Mouse (Mus musculus): ENCODE measurements around the gene Foxp4. TPM values are rescaled to one million over a fixed set of nuclear protein-coding genes. Genes with fewer than 3 reads are reported as not detected.

The Foxp4 gene
- polyA plus RNA-seq, 1 experiment from 2014 or later = 32.4 TPM

DNA sequence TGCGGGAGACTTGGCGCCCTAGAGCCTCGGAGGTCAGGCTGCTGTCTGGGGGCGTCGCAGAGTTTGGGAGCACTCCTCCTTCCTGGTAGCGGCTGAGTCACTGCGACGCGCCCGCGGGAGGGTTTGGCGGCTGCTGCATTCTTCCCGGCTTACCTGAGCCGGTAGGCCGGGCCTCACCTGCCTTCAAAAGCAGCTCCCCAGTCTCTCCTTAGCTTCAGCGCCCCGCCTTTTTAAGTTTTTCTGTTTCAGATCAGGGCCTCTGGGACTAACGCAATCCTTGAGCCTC is 90.0 kb downstream of the Foxp4 start, which contains the start of gene Mdfi:
TSS of gene Mdfi (minus strand) at position 210 of the 286 bp plus-strand sequence.
- peak within 1 kb of the TSS; percentile 91 for H3K4me3 ChIP-seq (ENCODE audit: low read depth, low read length)
- peak; percentile 14; the same call in 1 of the 2 replicates for ATAC-seq (replicated peaks; ENCODE audit: low FRiP score, low TSS enrichment, low read depth)
- 5% methylated on average over 18 of the region's 18 CpGs for WGBS
- H3K9me3 ChIP-seq (ENCODE audit: control insufficient read depth, low read length) = no peaks in the 10 kb centered on the region
- H3K27me3 ChIP-seq (replicated peaks; ENCODE audit: control insufficient read depth, insufficient read depth, low read length) = 0 out of 2 replicates have a peak, but pooled peaks cover 2% of the 10 kb centered on the region
- peaks cover 24% of the 10 kb centered on the region for H3K4me1 ChIP-seq (replicated peaks; ENCODE audit: control insufficient read depth, insufficient read depth, low read length)
- H3K9ac ChIP-seq (ENCODE audit: low read length) = peak within 1 kb of the TSS; percentile 76
- 0 out of 2 replicates have a peak, but pooled peaks cover 3% of the 10 kb centered on the region for H3K36me3 ChIP-seq (ENCODE audit: control insufficient read depth, insufficient read depth, low read length)
- H3K27ac ChIP-seq (ENCODE audit: low read depth) = peak within 1 kb of the TSS; percentile 80; the same call in 1 of the 2 replicates
- H3K4me2 ChIP-seq (ENCODE audit: low read length) = peak within 1 kb of the TSS; percentile 82
- peak; percentile 72 for DNase-seq (ENCODE audit: low spot score)

GRCm38 (mm10) chr17:47833628-47834481 is 90.6 kb downstream of the Foxp4 start:
- DNase-seq (ENCODE audit: low spot score) = peak; percentile 74

DNA sequence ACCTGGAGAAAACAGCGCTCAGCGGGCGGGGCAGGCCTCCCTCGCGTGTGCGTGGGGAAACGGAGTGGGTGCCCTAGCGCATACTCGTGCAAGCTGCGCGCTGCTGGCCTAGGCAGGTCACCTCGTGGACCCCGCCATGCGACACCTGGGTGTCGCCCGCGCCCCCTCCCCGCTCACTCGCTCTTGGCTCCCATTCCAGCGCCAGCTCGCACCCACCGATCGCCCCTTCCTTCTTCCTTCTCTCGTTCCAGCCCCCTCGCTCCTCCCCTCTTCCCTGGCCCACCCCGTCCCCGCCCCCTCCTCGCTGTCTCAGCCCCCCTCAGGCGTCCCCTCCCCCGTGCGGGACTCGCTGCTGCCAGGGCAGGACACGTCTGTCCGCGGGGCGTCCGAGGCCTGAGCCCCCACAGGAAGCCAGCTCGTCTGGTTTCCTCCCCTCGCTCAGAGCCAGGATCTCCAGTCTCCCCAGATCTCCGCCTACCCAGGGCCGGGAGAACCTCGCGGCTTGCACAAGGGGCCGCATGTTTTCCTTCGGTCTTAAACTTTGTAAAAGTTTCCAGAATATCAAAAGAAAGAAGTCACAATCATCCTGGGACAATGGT is 91.3 kb downstream of the Foxp4 start:
- H3K27me3 ChIP-seq (replicated peaks; ENCODE audit: control insufficient read depth, insufficient read depth, low read length) = 0 out of 2 replicates have a peak, but pooled peaks cover 2% of the 10 kb centered on the region
- H3K4me2 ChIP-seq (ENCODE audit: low read length) = peak overlapping the region; percentile 82
- peaks cover 24% of the 10 kb centered on the region for H3K4me1 ChIP-seq (replicated peaks; ENCODE audit: control insufficient read depth, insufficient read depth, low read length)
- H3K9ac ChIP-seq (ENCODE audit: low read length) = peak overlapping the region; percentile 76
- ATAC-seq (replicated peaks; ENCODE audit: low FRiP score, low TSS enrichment, low read depth) (peak; percentile 73), DNase-seq (ENCODE audit: low spot score) (peak; percentile 85)
- peak overlapping the region; percentile 80 for H3K27ac ChIP-seq (ENCODE audit: low read depth)
- 0 out of 2 replicates have a peak, but pooled peaks cover 5% of the 10 kb centered on the region for H3K36me3 ChIP-seq (ENCODE audit: control insufficient read depth, insufficient read depth, low read length)
- H3K4me3 ChIP-seq (ENCODE audit: low read depth, low read length) = peak overlapping the region; percentile 91
- no peaks in the 10 kb centered on the region for H3K9me3 ChIP-seq (ENCODE audit: control insufficient read depth, low read length)
- WGBS = under 1% methylated on average over 43 of the region's 45 CpGs

More at GRCm38 (mm10) chr17:47833628-47834481, 90.6 kb downstream of the Foxp4 start:
- H3K9ac ChIP-seq (ENCODE audit: low read length) = peak overlapping the region; percentile 76
- ATAC-seq (replicated peaks; ENCODE audit: low FRiP score, low TSS enrichment, low read depth) = no peak
- H3K4me2 ChIP-seq (ENCODE audit: low read length) = peak overlapping the region; percentile 82
- H3K27me3 ChIP-seq (replicated peaks; ENCODE audit: control insufficient read depth, insufficient read depth, low read length) = 0 out of 2 replicates have a peak, but pooled peaks cover 2% of the 10 kb centered on the region
- peak overlapping the region; percentile 80; the same call in 1 of the 2 replicates for H3K27ac ChIP-seq (ENCODE audit: low read depth)
- H3K9me3 ChIP-seq (ENCODE audit: control insufficient read depth, low read length) = no peaks in the 10 kb centered on the region
- peaks cover 24% of the 10 kb centered on the region for H3K4me1 ChIP-seq (replicated peaks; ENCODE audit: control insufficient read depth, insufficient read depth, low read length)
- H3K4me3 ChIP-seq (ENCODE audit: low read depth, low read length) = peak overlapping the region; percentile 91
- H3K36me3 ChIP-seq (ENCODE audit: control insufficient read depth, insufficient read depth, low read length) = 0 out of 2 replicates have a peak, but pooled peaks cover 3% of the 10 kb centered on the region
- WGBS = 4% methylated on average over 45 of the region's 45 CpGs

DNA sequence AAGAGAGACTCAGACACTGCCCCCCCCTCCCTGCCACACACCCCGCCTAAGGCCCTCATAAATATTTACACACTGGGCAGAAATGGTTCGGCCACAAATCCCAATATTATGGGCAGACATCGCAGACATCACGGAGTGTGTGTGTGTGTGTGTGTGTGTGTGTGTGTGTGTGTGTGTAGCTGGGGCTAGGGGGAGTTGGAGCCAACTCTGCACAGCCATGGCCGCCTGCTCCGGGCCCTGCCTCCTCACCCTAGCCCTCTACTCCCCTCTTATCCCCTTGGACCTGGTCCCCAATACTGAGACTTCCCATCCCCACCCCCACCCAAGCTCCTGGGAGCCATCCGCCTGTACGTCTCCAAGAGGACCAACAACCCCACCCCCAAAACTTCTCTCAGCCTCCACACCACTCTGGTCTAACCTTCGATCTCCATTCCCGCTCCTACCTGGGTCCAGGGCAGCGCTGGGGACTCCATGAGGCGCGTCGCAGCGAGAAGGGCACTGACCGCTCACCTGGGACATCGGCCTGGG is 91.9 kb downstream of the Foxp4 start:
- H3K9ac ChIP-seq (ENCODE audit: low read length) = peak overlapping the region; percentile 76
- H3K4me3 ChIP-seq (ENCODE audit: low read depth, low read length) = peak overlapping the region; percentile 91
- ATAC-seq (replicated peaks; ENCODE audit: low FRiP score, low TSS enrichment, low read depth) = peak; percentile 68
- H3K4me2 ChIP-seq (ENCODE audit: low read length) = peak overlapping the region; percentile 82
- DNase-seq (ENCODE audit: low spot score) = peak; percentile 83
- H3K9me3 ChIP-seq (ENCODE audit: control insufficient read depth, low read length) = no peaks in the 10 kb centered on the region
- peaks cover 11% of the 10 kb centered on the region; the same call in 1 of the 2 replicates for H3K36me3 ChIP-seq (ENCODE audit: control insufficient read depth, insufficient read depth, low read length)
- peaks cover 24% of the 10 kb centered on the region for H3K4me1 ChIP-seq (replicated peaks; ENCODE audit: control insufficient read depth, insufficient read depth, low read length)
- H3K27ac ChIP-seq (ENCODE audit: low read depth) = peak overlapping the region; percentile 80
- 0 out of 2 replicates have a peak, but pooled peaks cover 2% of the 10 kb centered on the region for H3K27me3 ChIP-seq (replicated peaks; ENCODE audit: control insufficient read depth, insufficient read depth, low read length)
- under 1% methylated on average over 17 of the region's 17 CpGs for WGBS

GRCm38 (mm10) chr17:47831772-47832171 is 92.7 kb downstream of the Foxp4 start:
- WGBS = 40% methylated on average over 5 of the region's 5 CpGs
- Histone ChIP-seq H3K4me2 (ENCODE audit: low read length) (peak overlapping the region; percentile 82), H3K36me3 (ENCODE audit: control insufficient read depth, insufficient read depth, low read length) (peaks cover 17% of the 10 kb centered on the region), H3K9me3 (ENCODE audit: control insufficient read depth, low read length) (no peaks in the 10 kb centered on the region), H3K9ac (ENCODE audit: low read length) (peak overlapping the region; percentile 76), H3K27ac (ENCODE audit: low read depth) (peak overlapping the region; percentile 80), H3K4me3 (ENCODE audit: low read depth, low read length) (peak overlapping the region; percentile 91), H3K27me3 (replicated peaks; ENCODE audit: control insufficient read depth, insufficient read depth, low read length) (0 out of 2 replicates have a peak, but pooled peaks cover 2% of the 10 kb centered on the region), H3K4me1 (replicated peaks; ENCODE audit: control insufficient read depth, insufficient read depth, low read length) (peaks cover 24% of the 10 kb centered on the region)
- no peak for DNase-seq (ENCODE audit: low spot score)
- no peak for ATAC-seq (replicated peaks; ENCODE audit: low FRiP score, low TSS enrichment, low read depth)

GRCm38 (mm10) chr17:47831161-47831560 is 93.3 kb downstream of the Foxp4 start:
- DNase-seq (ENCODE audit: low spot score) (no peak), ATAC-seq (replicated peaks; ENCODE audit: low FRiP score, low TSS enrichment, low read depth) (no peak)
- 10% methylated on average over 9 of the region's 9 CpGs for WGBS
- 0 out of 2 replicates have a peak, but pooled peaks cover 2% of the 10 kb centered on the region for H3K27me3 ChIP-seq (replicated peaks; ENCODE audit: control insufficient read depth, insufficient read depth, low read length)
- H3K4me2 ChIP-seq (ENCODE audit: low read length) = peak overlapping the region; percentile 82
- H3K4me1 ChIP-seq (replicated peaks; ENCODE audit: control insufficient read depth, insufficient read depth, low read length) = peaks cover 24% of the 10 kb centered on the region
- no peaks in the 10 kb centered on the region for H3K9me3 ChIP-seq (ENCODE audit: control insufficient read depth, low read length)
- 0 out of 2 replicates have a peak overlapping the region, but pooled peaks have one; percentile 5 for H3K27ac ChIP-seq (ENCODE audit: low read depth)
- H3K9ac ChIP-seq (ENCODE audit: low read length) = peak overlapping the region; percentile 29; the same call in 1 of the 2 replicates
- peaks cover 17% of the 10 kb centered on the region for H3K36me3 ChIP-seq (ENCODE audit: control insufficient read depth, insufficient read depth, low read length)
- H3K4me3 ChIP-seq (ENCODE audit: low read depth, low read length) = peak overlapping the region; percentile 91

DNA sequence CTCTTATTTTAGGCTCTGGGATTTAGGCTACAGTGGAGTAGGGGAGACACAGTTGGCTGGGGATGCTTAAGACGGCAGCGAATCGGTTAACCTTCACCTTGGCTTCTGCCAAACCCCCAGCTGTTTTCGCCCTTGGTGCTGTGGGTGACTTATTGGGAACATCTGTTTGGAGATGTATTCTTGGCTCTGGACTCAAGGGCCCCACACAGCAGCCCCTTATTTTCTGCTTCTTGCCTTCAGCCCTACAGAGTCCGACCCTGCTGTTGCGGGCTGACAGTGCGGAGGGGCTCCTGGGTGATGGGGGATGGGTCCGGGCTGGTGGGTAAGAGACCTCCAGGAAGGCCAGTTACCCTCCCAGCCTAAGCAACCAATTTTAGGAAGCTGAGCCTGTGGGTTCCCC is 103.1 kb downstream of the Foxp4 start:
- Histone ChIP-seq H3K27ac (ENCODE audit: low read depth) (no peak overlapping the region), H3K27me3 (replicated peaks; ENCODE audit: control insufficient read depth, insufficient read depth, low read length) (no peaks in the 10 kb centered on the region), H3K9ac (ENCODE audit: low read length) (no peak overlapping the region), H3K36me3 (ENCODE audit: control insufficient read depth, insufficient read depth, low read length) (peaks cover 70% of the 10 kb centered on the region), H3K9me3 (ENCODE audit: control insufficient read depth, low read length) (no peaks in the 10 kb centered on the region), H3K4me3 (ENCODE audit: low read depth, low read length) (no peak overlapping the region), H3K4me1 (replicated peaks; ENCODE audit: control insufficient read depth, insufficient read depth, low read length) (peaks cover 3% of the 10 kb centered on the region; the same call in 1 of the 2 replicates), H3K4me2 (ENCODE audit: low read length) (no peak overlapping the region)
- no peak for ATAC-seq (replicated peaks; ENCODE audit: low FRiP score, low TSS enrichment, low read depth)
- DNase-seq (ENCODE audit: low spot score) = no peak
- 64% methylated on average over 8 of the region's 8 CpGs for WGBS

DNA sequence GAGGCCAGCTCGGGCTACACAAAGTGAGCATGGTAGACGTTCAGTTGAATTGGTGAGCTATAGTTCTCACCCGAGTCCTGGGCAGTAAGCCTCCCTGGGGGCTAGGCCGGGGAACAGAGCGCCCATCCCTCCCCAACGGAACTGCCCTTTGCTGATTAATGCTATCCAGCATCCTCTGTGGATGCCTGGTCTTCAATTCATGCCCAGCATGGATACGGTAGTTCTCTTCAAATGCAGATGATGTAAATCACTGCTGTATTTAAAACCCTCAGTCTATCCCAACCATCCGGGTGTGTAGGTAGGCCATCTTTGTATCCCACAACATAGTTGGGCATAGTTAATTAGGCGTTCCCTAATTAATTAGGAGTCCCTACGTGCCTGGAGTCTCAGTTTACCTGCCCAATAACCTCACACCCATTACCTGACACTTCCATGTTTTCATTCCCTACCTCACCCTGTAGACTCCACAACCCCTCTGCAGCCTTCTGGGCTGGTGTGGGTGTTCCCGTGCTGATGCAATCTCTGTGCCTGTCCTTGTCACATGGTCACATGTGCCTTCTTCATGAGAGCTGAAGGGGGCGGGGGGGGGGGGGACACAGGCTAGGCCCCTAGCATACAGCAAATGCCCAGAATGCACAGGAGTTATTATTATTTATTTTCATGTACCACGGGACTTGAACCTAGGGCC is 106.3 kb downstream of the Foxp4 start:
- no peak for ATAC-seq (replicated peaks; ENCODE audit: low FRiP score, low TSS enrichment, low read depth)
- Histone ChIP-seq H3K9ac (ENCODE audit: low read length) (no peak overlapping the region), H3K9me3 (ENCODE audit: control insufficient read depth, low read length) (no peaks in the 10 kb centered on the region), H3K4me2 (ENCODE audit: low read length) (no peak overlapping the region), H3K27me3 (replicated peaks; ENCODE audit: control insufficient read depth, insufficient read depth, low read length) (no peaks in the 10 kb centered on the region), H3K27ac (ENCODE audit: low read depth) (no peak overlapping the region), H3K36me3 (ENCODE audit: control insufficient read depth, insufficient read depth, low read length) (peaks cover 68% of the 10 kb centered on the region), H3K4me1 (replicated peaks; ENCODE audit: control insufficient read depth, insufficient read depth, low read length) (peaks cover 11% of the 10 kb centered on the region; the same call in 1 of the 2 replicates), H3K4me3 (ENCODE audit: low read depth, low read length) (no peak overlapping the region)
- DNase-seq (ENCODE audit: low spot score) = no peak
- 87% methylated on average over 13 of the region's 13 CpGs for WGBS
